Mouse (Mus musculus): ENCODE measurements at regions not wholly inside any gene's neighbourhood (a gene's known extent, or its start where the extent isn't known, plus 50 kb on each side); places are given as distances from the start of the nearest gene placed in this dataset.

- ATAC-seq = no peak
- H3K4me2 ChIP-seq = no peak overlapping the region
- no peaks in the 10 kb centered on the region for H3K27me3 ChIP-seq (replicated peaks)
- no peaks in the 10 kb centered on the region for H3K4me1 ChIP-seq
- H3K9ac ChIP-seq = no peak overlapping the region
- 0 out of 2 replicates have a peak, but pooled peaks cover 4% of the 10 kb centered on the region for H3K9me3 ChIP-seq (replicated peaks)
- H3K4me3 ChIP-seq = no peak overlapping the region
- H3K27ac ChIP-seq = no peak overlapping the region
- WGBS (ENCODE audit: insufficient replicate concordance) = 52% methylated on average over 13 of the region's 13 CpGs
- H3K36me3 ChIP-seq = no peaks in the 10 kb centered on the region
Observed at GRCm38 (mm10) chr1:185587671-185588347, 133.2 kb downstream of the Slc30a10 start.

GRCm38 (mm10) chr1:185588348-185588719 is 133.7 kb downstream of the Slc30a10 start:
- Histone ChIP-seq H3K27ac (no peak overlapping the region), H3K4me3 (no peak overlapping the region), H3K4me2 (no peak overlapping the region), H3K9ac (no peak overlapping the region), H3K4me1 (no peaks in the 10 kb centered on the region), H3K27me3 (replicated peaks) (no peaks in the 10 kb centered on the region), H3K9me3 (replicated peaks) (0 out of 2 replicates have a peak, but pooled peaks cover 4% of the 10 kb centered on the region), H3K36me3 (no peaks in the 10 kb centered on the region)
- no peak for ATAC-seq
- 78% methylated on average over 4 of the region's 4 CpGs for WGBS (ENCODE audit: insufficient replicate concordance)

- ATAC-seq = no peak
- Histone ChIP-seq H3K36me3 (no peaks in the 10 kb centered on the region), H3K9ac (no peak overlapping the region), H3K27ac (no peak overlapping the region), H3K4me1 (no peaks in the 10 kb centered on the region), H3K27me3 (replicated peaks) (no peaks in the 10 kb centered on the region), H3K9me3 (replicated peaks) (no peaks in the 10 kb centered on the region), H3K4me2 (no peak overlapping the region), H3K4me3 (no peak overlapping the region)
- WGBS (ENCODE audit: insufficient replicate concordance) = 61% methylated on average over 5 of the region's 5 CpGs
Observed at GRCm38 (mm10) chr1:185596815-185597214, 142.2 kb downstream of the Slc30a10 start.

- H3K4me3 ChIP-seq = no peak overlapping the region
- no peaks in the 10 kb centered on the region for H3K36me3 ChIP-seq
- H3K9ac ChIP-seq = no peak overlapping the region
- H3K27me3 ChIP-seq (replicated peaks) = no peaks in the 10 kb centered on the region
- H3K27ac ChIP-seq = no peak overlapping the region
- no peak for ATAC-seq
- WGBS (ENCODE audit: insufficient replicate concordance) = 62% methylated on average over 7 of the region's 7 CpGs
- no peaks in the 10 kb centered on the region for H3K9me3 ChIP-seq (replicated peaks)
- no peaks in the 10 kb centered on the region for H3K4me1 ChIP-seq
- H3K4me2 ChIP-seq = no peak overlapping the region
Observed at GRCm38 (mm10) chr1:185598514-185598913, 143.9 kb downstream of the Slc30a10 start.

- Histone ChIP-seq H3K4me1 (no peaks in the 10 kb centered on the region), H3K9ac (no peak overlapping the region), H3K27ac (no peak overlapping the region), H3K27me3 (replicated peaks) (no peaks in the 10 kb centered on the region), H3K9me3 (replicated peaks) (no peaks in the 10 kb centered on the region), H3K4me2 (no peak overlapping the region), H3K36me3 (no peaks in the 10 kb centered on the region), H3K4me3 (no peak overlapping the region)
- ATAC-seq = no peak
- WGBS (ENCODE audit: insufficient replicate concordance) = 64% methylated on average over 1 of the region's 1 CpGs
Observed at GRCm38 (mm10) chr1:185601166-185601565, 146.5 kb downstream of the Slc30a10 start.

GRCm38 (mm10) chr1:185605996-185606395 is 151.3 kb downstream of the Slc30a10 start:
- H3K9me3 ChIP-seq (replicated peaks) = no peaks in the 10 kb centered on the region
- no peak overlapping the region for H3K4me2 ChIP-seq
- no peak overlapping the region for H3K4me3 ChIP-seq
- 55% methylated on average over 4 of the region's 4 CpGs for WGBS (ENCODE audit: insufficient replicate concordance)
- no peak overlapping the region for H3K27ac ChIP-seq
- no peaks in the 10 kb centered on the region for H3K27me3 ChIP-seq (replicated peaks)
- ATAC-seq = no peak
- H3K9ac ChIP-seq = no peak overlapping the region
- no peaks in the 10 kb centered on the region for H3K4me1 ChIP-seq
- H3K36me3 ChIP-seq = no peaks in the 10 kb centered on the region

- Histone ChIP-seq H3K4me3 (no peak overlapping the region), H3K4me1 (no peaks in the 10 kb centered on the region), H3K27ac (no peak overlapping the region), H3K27me3 (replicated peaks) (no peaks in the 10 kb centered on the region), H3K36me3 (no peaks in the 10 kb centered on the region), H3K4me2 (no peak overlapping the region), H3K9me3 (replicated peaks) (no peaks in the 10 kb centered on the region), H3K9ac (no peak overlapping the region)
- ATAC-seq = no peak
- WGBS (ENCODE audit: insufficient replicate concordance) = 58% methylated on average over 5 of the region's 5 CpGs
Observed at GRCm38 (mm10) chr1:185607611-185608010, 153.0 kb downstream of the Slc30a10 start.

- Histone ChIP-seq H3K27me3 (replicated peaks) (no peaks in the 10 kb centered on the region), H3K4me2 (no peak overlapping the region), H3K36me3 (no peaks in the 10 kb centered on the region), H3K27ac (no peak overlapping the region), H3K4me1 (no peaks in the 10 kb centered on the region), H3K9ac (no peak overlapping the region), H3K4me3 (no peak overlapping the region), H3K9me3 (replicated peaks) (no peaks in the 10 kb centered on the region)
- ATAC-seq = no peak
- 70% methylated on average over 3 of the region's 3 CpGs for WGBS (ENCODE audit: insufficient replicate concordance)
Observed at GRCm38 (mm10) chr1:185608440-185608839, 153.8 kb downstream of the Slc30a10 start.

- Histone ChIP-seq H3K4me2 (no peak overlapping the region), H3K9ac (no peak overlapping the region), H3K36me3 (no peaks in the 10 kb centered on the region), H3K4me3 (no peak overlapping the region), H3K27me3 (replicated peaks) (no peaks in the 10 kb centered on the region), H3K4me1 (no peaks in the 10 kb centered on the region), H3K9me3 (replicated peaks) (no peaks in the 10 kb centered on the region), H3K27ac (no peak overlapping the region)
- WGBS (ENCODE audit: insufficient replicate concordance) = 43% methylated on average over 3 of the region's 3 CpGs
- no peak for ATAC-seq
Observed at GRCm38 (mm10) chr1:185610586-185610985, 155.9 kb downstream of the Slc30a10 start.

- Histone ChIP-seq H3K27me3 (replicated peaks) (no peaks in the 10 kb centered on the region), H3K9ac (no peak overlapping the region), H3K27ac (no peak overlapping the region), H3K4me1 (no peaks in the 10 kb centered on the region), H3K4me3 (no peak overlapping the region), H3K4me2 (no peak overlapping the region), H3K9me3 (replicated peaks) (no peaks in the 10 kb centered on the region), H3K36me3 (no peaks in the 10 kb centered on the region)
- WGBS (ENCODE audit: insufficient replicate concordance) = 32% methylated on average over 10 of the region's 10 CpGs
- ATAC-seq = no peak
Observed at GRCm38 (mm10) chr1:185615819-185616429, 161.3 kb downstream of the Slc30a10 start.

GRCm38 (mm10) chr1:185617691-185618090 is 163.0 kb downstream of the Slc30a10 start:
- Histone ChIP-seq H3K27me3 (replicated peaks) (no peaks in the 10 kb centered on the region), H3K27ac (no peak overlapping the region), H3K4me2 (no peak overlapping the region), H3K4me1 (no peaks in the 10 kb centered on the region), H3K36me3 (no peaks in the 10 kb centered on the region), H3K9me3 (replicated peaks) (no peaks in the 10 kb centered on the region), H3K4me3 (no peak overlapping the region), H3K9ac (no peak overlapping the region)
- 59% methylated on average over 4 of the region's 4 CpGs for WGBS (ENCODE audit: insufficient replicate concordance)
- no peak for ATAC-seq

GRCm38 (mm10) chr1:185619011-185619410 is 164.4 kb downstream of the Slc30a10 start:
- H3K4me1 ChIP-seq = no peaks in the 10 kb centered on the region
- WGBS (ENCODE audit: insufficient replicate concordance) = 71% methylated on average over 9 of the region's 9 CpGs
- no peaks in the 10 kb centered on the region for H3K27me3 ChIP-seq (replicated peaks)
- H3K27ac ChIP-seq = no peak overlapping the region
- no peak overlapping the region for H3K4me2 ChIP-seq
- no peak for ATAC-seq
- no peak overlapping the region for H3K9ac ChIP-seq
- no peaks in the 10 kb centered on the region for H3K9me3 ChIP-seq (replicated peaks)
- H3K4me3 ChIP-seq = no peak overlapping the region
- no peaks in the 10 kb centered on the region for H3K36me3 ChIP-seq

GRCm38 (mm10) chr1:185628401-185628800 is 173.8 kb downstream of the Slc30a10 start:
- Histone ChIP-seq H3K36me3 (no peaks in the 10 kb centered on the region), H3K4me3 (no peak overlapping the region), H3K4me2 (no peak overlapping the region), H3K27me3 (replicated peaks) (no peaks in the 10 kb centered on the region), H3K9ac (no peak overlapping the region), H3K9me3 (replicated peaks) (no peaks in the 10 kb centered on the region), H3K27ac (no peak overlapping the region), H3K4me1 (no peaks in the 10 kb centered on the region)
- no peak for ATAC-seq
- WGBS (ENCODE audit: insufficient replicate concordance) = 49% methylated on average over 3 of the region's 3 CpGs
